Mouse (Mus musculus): ENCODE data around the gene Rbp4.

DNA sequence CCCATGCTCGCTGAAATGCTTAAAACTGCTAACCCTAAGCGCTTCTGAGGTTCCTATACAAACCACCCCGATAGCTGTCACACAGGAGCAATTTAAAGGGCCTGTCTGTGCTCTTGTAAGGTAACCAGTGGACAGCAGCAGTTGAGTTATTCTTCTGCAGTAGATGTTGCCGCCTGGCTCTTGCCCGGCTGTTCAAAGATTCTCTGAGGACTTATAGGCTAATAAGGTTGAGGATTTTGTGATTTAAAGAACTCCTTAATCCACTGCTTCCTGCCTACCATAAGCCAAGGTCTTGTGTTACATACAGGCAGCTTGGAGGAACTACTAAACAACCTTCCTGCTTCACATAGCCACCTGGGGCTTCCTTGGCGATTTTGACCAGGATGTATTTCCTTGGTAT, 7.4 kb upstream of the Rbp4 start, which contains the start of gene Pde6c:
- TF ChIP-seq POLR2A (IDR thresholded peaks at IDR 0.05; ENCODE audit: insufficient read depth, low read depth, low read length) (no peak), CTCF (IDR thresholded peaks at IDR 0.05; ENCODE audit: insufficient read depth, low read depth, low read length) (no peak)

Data from olfactory bulb, adult 2 months (tissue).